Mouse (Mus musculus) liver, embryonic 18 days (tissue): ENCODE measurements around the gene Ftsj1. TPM values are rescaled to one million over a fixed set of nuclear protein-coding genes. Genes with fewer than 3 reads are reported as not detected.

Source experiments
- polyA plus RNA-seq: library from polyadenylated mRNA; depleted of rRNA; stranded (reverse); fragments of >200 nt; gene quantifications from 2 replicates; pipeline ENCODE4 v1.2.3, GENCODE M21; 2012; rRNA removed

Ftsj1 gene
- polyA plus RNA-seq = 16.6 and 17.2 TPM in 2 replicates

GRCm38 (mm10) chrX:8252334-8253285 is at the start of gene Ftsj1:
TSS of gene Ftsj1 (minus strand) at chrX:8252406.

GRCm38 (mm10) chrX:8271083-8271820 is 19.0 kb upstream of the Ftsj1 start, which contains the start of gene Slc38a5:
TSS of gene Slc38a5 (plus strand) at chrX:8271133.

DNA sequence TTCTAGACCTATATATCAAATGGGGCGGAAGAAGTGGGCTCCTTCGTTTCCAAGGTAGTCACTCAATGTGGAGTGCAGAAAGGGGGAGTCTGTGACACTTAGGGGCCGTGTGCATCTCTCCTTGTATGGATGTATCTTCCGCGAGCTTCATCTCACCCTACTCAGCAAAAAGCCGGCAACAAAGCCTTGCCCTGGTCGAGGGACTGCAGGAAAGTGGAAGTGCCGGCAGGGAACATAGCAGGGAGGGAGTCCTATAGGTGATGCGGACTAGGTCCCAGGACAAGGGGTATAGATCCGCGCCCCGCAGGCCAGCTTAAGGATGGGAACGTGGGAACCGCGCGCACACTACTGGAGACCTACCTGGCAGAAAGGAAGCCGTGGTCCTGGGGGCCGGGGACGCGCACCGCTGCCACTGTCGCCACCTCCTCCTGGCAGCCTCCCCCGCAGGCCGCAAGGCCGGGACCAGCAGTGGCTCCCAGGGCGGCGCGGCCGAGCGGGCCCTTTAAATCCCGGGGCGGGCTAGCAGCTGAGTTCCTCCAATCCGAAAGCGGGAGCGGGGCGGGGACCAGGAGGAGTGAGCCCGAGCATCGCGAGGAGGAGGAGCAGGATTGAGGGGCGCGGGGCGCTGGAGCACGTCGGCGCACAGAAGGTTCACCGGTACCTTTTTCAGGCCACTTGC is 46.1 kb downstream of the Ftsj1 start, which contains the start of gene Porcn:
Porcn (minus strand) TSS at position 511 of the 679 bp plus-strand sequence.

DNA sequence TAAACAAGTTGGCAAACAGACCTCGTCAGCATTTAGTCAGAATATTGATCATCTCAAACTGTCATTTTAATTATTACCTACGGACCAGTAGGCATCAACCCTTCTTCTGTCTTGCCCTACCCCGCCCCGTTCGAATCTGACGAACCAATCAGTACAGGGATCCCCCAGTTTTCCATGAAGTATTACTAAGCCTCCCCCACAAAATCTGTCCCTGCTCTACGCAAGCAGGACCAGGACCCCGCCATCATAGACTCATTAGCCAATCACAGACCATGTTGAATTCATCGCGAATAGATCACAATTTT is 58.8 kb downstream of the Ftsj1 start, which contains the start of gene Ebp:
Ebp (minus strand) TSS at position 94 of the 305 bp plus-strand sequence.

Other genes starting within 250 kb of the Ftsj1 start
- 0.67 and 1.2 TPM in 2 replicates for gene Glod5, start 233.9 kb downstream of the Ftsj1 start, polyA plus RNA-seq
- gene Suv39h1, start 177.6 kb downstream of the Ftsj1 start, polyA plus RNA-seq = 15.2 and 16.4 TPM in 2 replicates
- gene Was, start 161.9 kb downstream of the Ftsj1 start, polyA plus RNA-seq = 11.4 and 12.1 TPM in 2 replicates
- gene Wdr13, start 119.5 kb downstream of the Ftsj1 start, polyA plus RNA-seq = 18.9 and 22.6 TPM in 2 replicates
- 156 and 159 TPM in 2 replicates for gene Rbm3, start 106.5 kb downstream of the Ftsj1 start, polyA plus RNA-seq
- 4.0 and 4.4 TPM in 2 replicates for gene Tbc1d25, start 76.2 kb downstream of the Ftsj1 start, polyA plus RNA-seq
- 68.2 and 80.5 TPM in 2 replicates for gene Ebp, start 58.9 kb downstream of the Ftsj1 start, polyA plus RNA-seq
- 4.9 and 5.1 TPM in 2 replicates for gene Porcn, start 45.9 kb downstream of the Ftsj1 start, polyA plus RNA-seq
- gene Slc38a5, start 18.7 kb upstream of the Ftsj1 start, polyA plus RNA-seq = 16.6 and 19.2 TPM in 2 replicates
- not detected in 2 replicates for gene Ssxb10, start 75.0 kb upstream of the Ftsj1 start, polyA plus RNA-seq
- gene Ssxb9, start 114.6 kb upstream of the Ftsj1 start, polyA plus RNA-seq = not detected in 2 replicates
- not detected in 2 replicates for gene Ssxb1, start 160.9 kb upstream of the Ftsj1 start, polyA plus RNA-seq
- gene Ssxb2, start 209.3 kb upstream of the Ftsj1 start, polyA plus RNA-seq = not detected in 2 replicates